Mouse (Mus musculus) colon, adult 2 months (tissue): ENCODE measurements around the gene Ddx54. TPM values are rescaled to one million over a fixed set of nuclear protein-coding genes. Genes with fewer than 3 reads are reported as not detected.

Source experiments
- polyA plus RNA-seq: library from polyadenylated mRNA; depleted of rRNA; stranded (reverse); fragments of >200 nt; gene quantifications from 2 replicates; pipeline ENCODE4 v1.2.3, GENCODE M21; 2012; rRNA removed

The Ddx54 gene
- polyA plus RNA-seq, result 57.7 and 58.7 TPM in 2 replicates

GRCm38 (mm10) chr5:120612442-120612821, at the start of gene Ddx54, which contains the start of gene Rita1:
Ddx54 (plus strand) TSS chr5:120612739.
Rita1 (minus strand) TSS chr5:120612589.

DNA sequence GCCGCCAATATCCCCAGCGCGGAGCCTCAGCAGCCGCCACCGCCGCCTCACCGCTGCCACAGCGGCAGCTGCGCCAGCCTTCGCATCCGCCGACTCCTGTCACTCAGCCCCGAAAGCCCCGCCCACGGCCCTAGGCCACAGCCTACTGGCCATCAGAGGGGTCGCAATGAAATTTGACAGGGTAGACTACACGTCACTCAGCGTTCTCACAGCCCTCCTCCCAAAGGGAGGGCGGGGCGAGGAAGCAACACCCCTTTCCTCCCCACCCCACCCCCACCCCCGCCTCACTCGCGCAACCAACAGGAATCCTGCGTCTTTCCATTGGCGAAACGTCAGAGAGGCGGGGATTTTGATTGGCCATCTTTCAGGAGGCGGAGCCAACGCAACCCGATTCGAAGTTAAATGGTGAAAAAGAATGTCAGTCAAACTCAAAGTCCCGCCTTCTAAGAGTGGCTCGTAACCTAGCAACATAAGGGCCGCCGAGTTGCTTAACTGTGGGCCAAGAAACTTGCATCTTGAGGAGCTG, 23.9 kb upstream of the Ddx54 start, which contains the start of the genes Tpcn1 and Iqcd:
Tpcn1 (minus strand) TSS at position 105 of the 526 bp plus-strand sequence.
Iqcd (plus strand) TSS at position 448 of the 526 bp plus-strand sequence.

DNA sequence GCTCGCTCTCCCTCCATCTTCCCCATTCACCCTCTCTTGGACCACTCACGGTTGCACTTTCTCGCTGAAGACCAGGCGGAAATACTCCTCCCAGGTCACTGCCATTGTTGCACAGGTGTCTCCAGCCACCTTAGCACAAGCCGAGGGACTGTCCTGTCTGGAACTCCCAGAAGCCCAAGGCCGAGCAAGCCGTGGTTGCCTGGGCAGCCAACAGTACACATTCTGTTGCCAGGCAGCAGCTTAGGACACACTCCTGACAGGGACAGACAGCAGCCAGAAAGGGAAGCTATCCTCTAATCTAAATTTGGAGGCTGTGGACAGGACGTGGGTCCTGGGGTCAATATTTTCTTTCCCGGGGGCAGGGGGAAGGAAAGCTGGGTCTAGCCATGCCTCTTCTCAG, 21.6 kb downstream of the Ddx54 start, which contains the start of gene Cfap73:
Cfap73 (minus strand) TSS at position 105 of the 400 bp plus-strand sequence.

GRCm38 (mm10) chr5:120648569-120649373, 36.2 kb downstream of the Ddx54 start, which contains the start of gene Rasal1:
Rasal1 (plus strand) TSS chr5:120648812.

Other genes starting within 250 kb of the Ddx54 start
- not detected in 2 replicates for gene Lhx5, start 181.0 kb upstream of the Ddx54 start, polyA plus RNA-seq
- gene Sdsl, start 139.9 kb upstream of the Ddx54 start, polyA plus RNA-seq, result 29.6 and 33.0 TPM in 2 replicates
- gene Sds, start 136.2 kb upstream of the Ddx54 start, polyA plus RNA-seq, result not detected in 2 replicates
- gene Plbd2, start 109.1 kb upstream of the Ddx54 start, polyA plus RNA-seq, result 32.6 and 35.6 TPM in 2 replicates
- gene Slc8b1, start 101.6 kb upstream of the Ddx54 start, polyA plus RNA-seq, result 80.1 and 114 TPM in 2 replicates
- 124 and 167 TPM in 2 replicates for gene Tpcn1, start 24.1 kb upstream of the Ddx54 start, polyA plus RNA-seq
- 1.1 and 1.3 TPM in 2 replicates for gene Iqcd, start 23.7 kb upstream of the Ddx54 start, polyA plus RNA-seq
- 33.9 and 38.2 TPM in 2 replicates for gene Rita1, start 150 bp upstream of the Ddx54 start, polyA plus RNA-seq
- not detected in 2 replicates for gene Cfap73, start 21.5 kb downstream of the Ddx54 start, polyA plus RNA-seq
- 1.3 and 1.7 TPM in 2 replicates for gene Rasal1, start 36.1 kb downstream of the Ddx54 start, polyA plus RNA-seq
- 11.0 and 12.4 TPM in 2 replicates for gene Dtx1, start 99.2 kb downstream of the Ddx54 start, polyA plus RNA-seq
- gene Oas2, start 137.1 kb downstream of the Ddx54 start, polyA plus RNA-seq, result 1.8 and 2.3 TPM in 2 replicates
- gene Oas3, start 164.9 kb downstream of the Ddx54 start, polyA plus RNA-seq, result 5.1 and 5.4 TPM in 2 replicates
- gene Oas1e, start 182.8 kb downstream of the Ddx54 start, polyA plus RNA-seq, result not detected in 2 replicates
- gene Oas1c, start 199.8 kb downstream of the Ddx54 start, polyA plus RNA-seq, result 1.4 and 2.3 TPM in 2 replicates
- not detected in 2 replicates for gene Oas1f, start 234.6 kb downstream of the Ddx54 start, polyA plus RNA-seq
- not detected in 2 replicates for gene Oas1h, start 248.7 kb downstream of the Ddx54 start, polyA plus RNA-seq